Mouse (Mus musculus) liver, embryonic 14.5 days (tissue): Measurements from ENCODE around the gene Adipor2. TPM values are rescaled to one million over a fixed set of nuclear protein-coding genes. Genes with fewer than 3 reads are reported as not detected.
A peak's percentile ranks its signal among the peaks of the same experiment; 100 is the strongest.

ENCODE experiments used
- ATAC-seq: fragments of 200-750 bp; cut with Nextera tagmentation; 2 replicates; pipeline ENCODE4 v1.8.0; 2017; ENCODE audit warnings: moderate number of reproducible peaks, mild to moderate bottlenecking, moderate library complexity; ENCODE audit not compliant: insufficient read depth
- DNase-seq, 3 experiments: peaks; one replicate each; pipeline ENCODE4 v3.0.0-alpha.2; 2012 to 2013; ENCODE audit warnings: low read depth in 3 of 3, low spot score in 3 of 3
- H3K27ac ChIP-seq: fragments of 300-500 bp; sonication (generic); 2 replicates; pipeline ENCODE4 v1.5.1; 2014; ENCODE audit warnings: moderate library complexity, mild to moderate bottlenecking, control low read depth, inconsistent platforms
- H3K27me3 ChIP-seq: fragments of 300-500 bp; sonication (generic); 2 replicates; pipeline ENCODE4 v1.6.1; 2014; ENCODE audit warnings: mild to moderate bottlenecking, low read length, moderate library complexity; ENCODE audit not compliant: control insufficient read depth, insufficient read depth
- H3K36me3 ChIP-seq: fragments of 300-500 bp; sonication (generic); replicated peaks from 2 replicates; pipeline ENCODE4 v1.6.1; 2014; ENCODE audit warnings: low read depth; ENCODE audit not compliant: control insufficient read depth, insufficient read depth
- H3K4me1 ChIP-seq, 2 experiments: fragments of 200-500 bp in 1 of 2; fragments of 300-500 bp in 1 of 2; sonication (generic) in 1 of 2; replicated peaks; 2 replicates each; pipeline ENCODE4 v1.6.1; 2012 to 2014; ENCODE audit warnings: antibody characterized with exemption in 1 of 2, inconsistent platforms in 1 of 2, low read length in 1 of 2; ENCODE audit not compliant: control insufficient read depth in 2 of 2, insufficient read depth in 2 of 2
- H3K4me2 ChIP-seq: fragments of 300-500 bp; sonication (generic); 2 replicates; pipeline ENCODE4 v1.6.1; 2014; ENCODE audit warnings: low read depth, mild to moderate bottlenecking, control low read depth, moderate library complexity
- H3K4me3 ChIP-seq, 2 experiments: fragments of 200-500 bp in 1 of 2; fragments of 300-500 bp in 1 of 2; sonication (generic) in 1 of 2; 2 replicates each; pipeline ENCODE4 v1.5.1; 2012 to 2014; ENCODE audit warnings: low read depth in 2 of 2, low read length in 2 of 2, mild to moderate bottlenecking in 2 of 2, control low read depth in 1 of 2, inconsistent platforms in 1 of 2, moderate library complexity in 1 of 2; ENCODE audit not compliant: insufficient read depth in 1 of 2
- H3K9ac ChIP-seq: fragments of 300-500 bp; sonication (generic); replicated peaks from 2 replicates; pipeline ENCODE4 v1.6.1; 2014; ENCODE audit warnings: mild to moderate bottlenecking, control low read depth, moderate library complexity
- H3K9me3 ChIP-seq: fragments of 300-500 bp; sonication (generic); 2 replicates; pipeline ENCODE4 v1.6.1; 2016; ENCODE audit warnings: low read length, mixed read lengths; ENCODE audit not compliant: control insufficient read depth
- CTCF ChIP-seq: IDR thresholded peaks from 2 replicates; pipeline ENCODE4 v1.5.1; 2016; ENCODE audit warnings: antibody characterized with exemption, low read depth, control low read depth
- EP300 ChIP-seq: IDR thresholded peaks from 2 replicates; pipeline ENCODE4 v1.6.1; 2016; ENCODE audit warnings: antibody characterized with exemption, low read depth
- WGBS: fragments of 180-500 bp; shearing (Covaris S2); extraction: QIAGEN DNeasy Blood & Tissue Kit; methylation state at CpG from one replicate; pipeline ENCODE4 v1.1.7; 2014; ENCODE audit not compliant: insufficient replicate concordance; 5-methylcytosine and 5-hydroxymethylcytosine counted together
- polyA plus RNA-seq, 2 experiments: library from polyadenylated mRNA; depleted of rRNA in 1 of 2; stranded (reverse) in 1 of 2; unstranded in 1 of 2; fragments of >200 nt; fragmentation: Nextera tagmentation in 1 of 2; extraction: Ambion mirVana in 1 of 2; gene quantifications; 2 replicates each; pipeline versions ENCODE4 v1.2.1 to v1.2.3; 2012 to 2014

Gene Adipor2
- polyA plus RNA-seq, 2 experiments: 17.7 to 18.4 TPM

DNA sequence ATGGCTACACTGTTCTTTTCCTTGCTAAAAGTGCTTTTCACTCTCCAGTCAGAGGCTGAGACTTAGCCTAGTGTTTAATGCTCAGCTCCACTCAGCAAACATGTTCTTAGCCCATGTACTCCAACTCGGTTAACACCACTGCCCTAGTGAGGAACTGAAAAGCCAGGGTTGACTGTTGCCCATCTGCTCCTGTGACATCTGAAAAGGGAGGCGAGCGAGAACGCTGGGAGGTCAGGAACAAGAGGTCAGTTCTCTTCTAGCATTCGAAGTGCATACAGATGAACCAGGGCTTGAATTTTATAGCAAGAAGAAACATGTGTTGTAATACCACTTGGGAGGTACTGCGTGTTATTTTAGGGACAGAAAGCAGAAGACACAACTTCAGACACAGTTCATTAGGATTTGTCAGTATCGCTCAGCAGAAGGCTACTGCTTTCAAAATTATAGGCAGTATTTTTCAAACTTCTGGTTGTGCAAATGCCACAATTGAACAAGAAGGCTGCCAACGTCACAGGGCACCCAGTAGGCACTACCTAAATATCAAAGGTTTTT lies 59.4 kb downstream of the Adipor2 start:
- TF ChIP-seq CTCF (no peak), EP300 (no peak)
- Histone ChIP-seq H3K4me1 (peaks cover 18 to 25% of the 10 kb centered on the region in 2 experiments), H3K9ac (no peak overlapping the region), H3K27ac (no peak overlapping the region), H3K36me3 (peaks cover 64% of the 10 kb centered on the region), H3K4me2 (no peak overlapping the region), H3K9me3 (no peaks in the 10 kb centered on the region), H3K4me3 (no peak overlapping the region), H3K27me3 (no peaks in the 10 kb centered on the region)
- DNase-seq (no peak), ATAC-seq (no peak)
- 86% methylated on average over 8 of the region's 8 CpGs for WGBS

DNA sequence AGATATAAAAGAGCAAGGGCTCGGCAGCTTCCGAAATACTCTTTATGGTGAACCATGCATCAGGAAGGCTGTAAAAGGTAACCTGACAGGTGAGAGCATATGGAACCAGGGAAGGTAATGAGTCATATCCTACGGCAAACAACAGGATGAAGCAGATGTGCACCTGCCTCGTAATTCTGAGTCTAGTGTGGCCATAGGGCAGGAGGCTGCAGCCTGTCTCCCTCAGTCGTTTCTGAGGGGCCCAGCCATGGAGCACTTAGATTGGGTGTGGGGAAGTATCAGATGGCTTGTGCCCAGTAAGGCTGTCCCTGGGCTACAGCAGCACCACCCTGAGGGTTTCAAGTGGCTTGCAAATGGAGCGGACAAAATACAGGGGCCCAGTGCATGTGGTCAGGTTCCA lies 65.0 kb downstream of the Adipor2 start:
- DNase-seq (no peak), ATAC-seq (no peak)
- no peak overlapping the region for H3K9ac ChIP-seq
- H3K27ac ChIP-seq: no peak overlapping the region
- TF ChIP-seq CTCF: no peak
- TF ChIP-seq EP300: no peak
- no peak overlapping the region for H3K4me3 ChIP-seq
- no peaks in the 10 kb centered on the region for H3K4me1 ChIP-seq
- peaks cover 34% of the 10 kb centered on the region for H3K36me3 ChIP-seq
- no peaks in the 10 kb centered on the region for H3K27me3 ChIP-seq
- no peak overlapping the region for H3K4me2 ChIP-seq
- WGBS: 71% methylated on average over 6 of the region's 6 CpGs
- H3K9me3 ChIP-seq: no peaks in the 10 kb centered on the region

DNA sequence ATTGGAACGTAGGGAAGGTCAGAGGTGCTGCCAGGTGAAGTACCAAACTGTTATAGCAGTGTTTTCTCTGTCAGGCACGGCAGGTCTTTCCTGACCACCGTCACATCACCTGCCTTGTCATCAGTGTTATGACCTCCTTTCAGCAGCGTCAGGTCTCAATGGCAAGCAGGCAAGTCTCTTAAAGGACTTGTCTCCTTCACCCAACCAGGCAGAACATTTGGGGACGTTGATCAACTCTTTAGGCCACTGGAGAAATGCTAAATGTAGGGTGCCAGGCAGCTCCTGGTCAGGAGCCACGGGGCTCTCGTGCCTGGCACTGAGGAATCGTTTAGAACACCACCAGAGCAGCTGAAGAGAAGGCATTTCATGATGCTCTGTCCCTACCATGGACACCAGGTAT lies 65.8 kb downstream of the Adipor2 start:
- no peak overlapping the region for H3K4me2 ChIP-seq
- DNase-seq (no peak), ATAC-seq (no peak)
- H3K9ac ChIP-seq: no peak overlapping the region
- no peak overlapping the region for H3K4me3 ChIP-seq
- TF ChIP-seq CTCF (no peak), EP300 (no peak)
- H3K9me3 ChIP-seq: no peaks in the 10 kb centered on the region
- H3K27ac ChIP-seq: no peak overlapping the region
- no peaks in the 10 kb centered on the region for H3K27me3 ChIP-seq
- 60% methylated on average over 8 of the region's 8 CpGs for WGBS
- peaks cover 27% of the 10 kb centered on the region for H3K36me3 ChIP-seq
- H3K4me1 ChIP-seq: no peaks in the 10 kb centered on the region

DNA sequence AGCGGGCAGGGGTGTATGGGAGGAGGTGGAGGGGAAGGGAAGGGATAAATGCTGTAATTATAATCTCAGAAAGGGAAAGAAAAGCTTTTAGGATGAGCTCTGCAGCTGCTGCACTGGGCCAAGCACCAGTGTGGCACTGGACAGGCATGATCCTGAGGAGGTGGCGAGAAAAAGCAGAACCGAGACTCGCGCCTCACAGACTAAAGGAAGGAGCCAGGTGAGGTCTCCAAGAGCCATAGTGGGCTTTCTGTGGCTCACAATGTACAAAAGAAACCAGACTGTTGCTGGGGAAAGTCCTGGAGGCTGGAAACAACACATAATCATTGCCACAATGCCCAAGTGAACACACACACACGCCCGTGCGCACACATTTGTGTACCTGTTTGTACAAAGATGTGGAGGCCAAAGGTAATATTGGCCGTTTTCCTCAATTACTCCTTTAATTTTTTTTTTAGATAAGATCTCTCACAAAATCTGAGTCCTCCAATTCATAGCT lies 66.8 kb downstream of the Adipor2 start:
- Histone ChIP-seq H3K9me3 (no peaks in the 10 kb centered on the region), H3K36me3 (peaks cover 19% of the 10 kb centered on the region), H3K27me3 (no peaks in the 10 kb centered on the region), H3K4me3 (no peak overlapping the region), H3K4me2 (no peak overlapping the region), H3K9ac (no peak overlapping the region), H3K4me1 (no peaks in the 10 kb centered on the region), H3K27ac (no peak overlapping the region)
- DNase-seq (no peak), ATAC-seq (no peak)
- TF ChIP-seq CTCF (no peak), EP300 (no peak)
- 74% methylated on average over 9 of the region's 9 CpGs for WGBS

DNA sequence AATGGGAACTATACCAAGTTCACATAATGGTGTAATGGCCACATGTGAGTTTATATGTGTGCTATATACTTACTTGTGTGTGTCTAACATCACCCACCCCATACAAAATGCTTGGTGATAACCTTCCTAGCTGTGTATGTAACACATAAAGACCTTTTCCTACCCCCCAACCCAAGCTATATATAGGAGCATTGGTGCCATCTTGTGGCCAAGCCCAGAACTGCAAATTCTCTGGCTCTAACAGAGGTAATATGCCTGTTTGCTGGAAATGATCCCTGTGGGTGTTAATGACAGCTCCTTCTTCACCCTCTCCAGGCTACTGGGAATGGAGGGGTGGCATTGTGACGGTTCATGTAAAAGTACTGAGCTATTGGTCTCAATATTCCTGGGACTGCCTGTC lies 69.3 kb downstream of the Adipor2 start:
- no peaks in the 10 kb centered on the region for H3K27me3 ChIP-seq
- H3K4me1 ChIP-seq: no peaks in the 10 kb centered on the region
- H3K4me2 ChIP-seq: no peak overlapping the region
- H3K27ac ChIP-seq: no peak overlapping the region
- no peak for TF ChIP-seq EP300
- TF ChIP-seq CTCF: peak; percentile 80
- DNase-seq (peak; percentile 20 to 36 (median 34)), ATAC-seq (no peak)
- H3K36me3 ChIP-seq: no peaks in the 10 kb centered on the region; the same call in 1 of the 2 replicates
- no peak overlapping the region for H3K9ac ChIP-seq
- H3K4me3 ChIP-seq: no peak overlapping the region
- 0% methylated on average over 1 of the region's 1 CpGs for WGBS
- H3K9me3 ChIP-seq: no peaks in the 10 kb centered on the region
